Mouse (Mus musculus): ENCODE measurements around the gene Diras1.
"Not testable (repeated sequence)": the region's sequence is repeated elsewhere in the genome, so short reads cannot be mapped to it uniquely, and the experiment has no call there.

Diras1 gene

DNA sequence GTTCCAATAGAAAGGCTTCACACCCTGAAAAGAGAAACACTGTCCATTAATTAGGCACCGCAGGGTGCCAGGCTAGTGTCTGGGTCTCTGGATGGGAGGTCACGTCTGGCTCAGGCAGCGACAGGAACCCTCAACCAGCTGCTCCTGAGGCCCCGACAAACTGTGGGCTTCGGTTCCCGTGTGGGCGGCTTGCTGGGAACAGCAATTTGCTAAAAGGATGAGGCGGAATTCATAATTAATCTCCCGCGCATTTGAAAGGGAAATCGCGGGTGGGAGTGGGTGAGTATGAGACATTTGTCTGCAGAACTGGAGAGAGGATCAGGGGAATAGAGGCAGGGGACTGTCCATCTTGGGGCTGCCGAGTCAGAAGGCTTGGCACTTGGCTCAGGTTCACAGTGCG is 27.4 kb downstream of the Diras1 start:
- peak; percentile 72 to 73 for DNase-seq (ENCODE audit: low spot score in 2 of 2)

DNA sequence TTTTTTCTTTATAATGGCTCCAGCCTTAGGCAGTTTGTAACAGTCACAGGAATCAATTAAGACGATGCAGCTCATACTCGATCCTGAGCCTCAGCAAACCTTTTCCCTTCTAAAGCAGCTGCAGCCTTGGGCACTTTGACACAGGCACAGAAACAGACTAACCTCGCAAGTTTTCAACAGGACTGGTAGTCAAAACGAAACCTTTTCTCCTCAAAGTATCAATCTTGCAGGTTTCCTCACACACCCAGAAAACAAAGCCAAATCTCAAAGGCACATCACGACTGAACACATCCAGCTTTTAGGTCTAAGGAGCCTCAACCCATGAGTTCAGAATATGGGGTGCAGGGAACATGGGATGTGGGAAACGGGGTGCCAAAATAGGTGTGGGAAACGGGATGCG is 28.1 kb downstream of the Diras1 start:
- DNase-seq (ENCODE audit: low spot score in 2 of 2), result no peak

DNA sequence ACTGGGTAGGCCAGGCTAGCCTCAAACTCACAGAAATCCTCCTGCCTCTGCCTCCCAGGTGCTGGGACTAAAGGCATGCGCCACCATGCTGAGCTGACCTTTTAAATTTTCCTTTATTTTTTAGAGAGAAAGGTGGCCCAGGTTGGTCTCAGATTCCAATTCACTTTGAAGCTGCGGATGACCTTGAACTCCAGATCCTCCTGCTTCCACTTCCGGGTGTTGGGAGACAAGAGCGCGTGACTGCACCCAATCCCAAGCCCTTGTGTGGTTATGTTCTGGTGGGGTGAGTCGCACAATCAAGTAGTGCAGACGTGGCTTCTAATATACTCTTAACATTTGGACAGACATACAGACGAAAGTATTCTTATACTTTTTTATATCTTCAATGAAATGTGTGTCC is 29.0 kb downstream of the Diras1 start:
- DNase-seq (ENCODE audit: low spot score in 2 of 2), result no peak

DNA sequence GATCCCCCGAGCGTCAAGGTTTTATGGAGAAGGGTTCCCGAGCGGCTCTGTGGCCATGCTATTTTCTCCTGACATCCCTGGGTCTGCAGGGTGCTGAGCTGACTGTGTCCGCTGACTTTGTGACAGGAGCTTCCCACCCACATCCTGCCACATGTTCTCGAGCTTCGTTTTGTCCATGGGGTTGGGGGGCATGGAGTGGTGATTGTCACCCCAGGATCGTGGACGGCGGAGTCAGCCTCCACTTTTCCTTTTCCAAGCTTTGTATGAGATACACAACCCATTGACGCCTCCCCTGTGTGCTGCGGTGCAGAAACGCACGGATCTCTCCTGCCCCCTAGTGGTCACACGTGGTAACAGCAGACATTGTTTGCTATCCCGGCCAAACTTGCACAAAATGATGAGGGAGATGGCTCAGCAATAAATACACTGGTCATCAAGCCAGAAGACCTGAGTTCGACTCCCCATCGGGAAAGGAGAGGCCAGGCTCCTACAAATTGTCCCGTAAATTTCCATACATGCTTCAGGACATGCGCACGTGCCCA is 30.3 kb downstream of the Diras1 start:
- DNase-seq (ENCODE audit: low spot score in 2 of 2), result peak; percentile 86 to 90

DNA sequence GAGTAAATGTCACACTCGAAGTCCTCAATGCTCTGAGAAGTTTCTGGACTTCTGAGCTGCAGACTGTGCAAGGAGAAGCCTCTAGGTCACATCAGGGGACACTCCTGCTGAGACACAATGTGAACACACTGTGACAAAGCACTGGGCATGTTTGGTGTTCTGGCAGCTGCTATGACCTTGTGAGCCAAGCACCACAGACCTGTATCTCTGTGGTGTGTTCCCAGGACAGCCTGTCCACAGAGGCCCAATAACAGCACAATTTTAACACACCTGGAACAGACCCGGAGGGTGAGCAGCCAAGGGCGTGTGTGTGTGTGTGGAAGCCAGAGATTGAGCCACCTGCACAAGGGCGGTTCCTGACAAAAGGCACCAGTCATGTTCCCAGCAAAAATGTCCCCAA is 30.8 kb downstream of the Diras1 start:
- DNase-seq (ENCODE audit: low spot score in 2 of 2), result no peak

DNA sequence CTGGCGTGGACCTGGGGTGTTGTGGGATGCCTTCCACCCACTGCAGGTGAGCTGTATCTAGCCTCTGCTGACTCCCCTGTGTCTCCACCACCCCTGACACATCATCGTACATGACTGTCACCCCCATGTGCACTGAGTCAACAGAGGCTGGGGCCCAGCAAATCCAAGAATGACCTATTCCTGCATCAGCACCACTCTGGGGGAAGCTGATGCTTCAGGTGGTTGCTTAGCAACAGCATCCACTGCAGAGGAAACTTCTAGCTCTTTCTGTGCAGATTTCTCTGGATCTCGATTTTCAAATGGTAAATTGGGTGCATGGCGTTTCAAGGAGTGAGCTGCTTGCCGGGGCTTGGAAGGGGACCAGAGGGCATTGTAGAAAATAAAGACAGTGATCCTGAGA is 32.2 kb downstream of the Diras1 start:
- DNase-seq (ENCODE audit: low spot score in 2 of 2), result peak in 1 of 2 experiments; percentile 34

DNA sequence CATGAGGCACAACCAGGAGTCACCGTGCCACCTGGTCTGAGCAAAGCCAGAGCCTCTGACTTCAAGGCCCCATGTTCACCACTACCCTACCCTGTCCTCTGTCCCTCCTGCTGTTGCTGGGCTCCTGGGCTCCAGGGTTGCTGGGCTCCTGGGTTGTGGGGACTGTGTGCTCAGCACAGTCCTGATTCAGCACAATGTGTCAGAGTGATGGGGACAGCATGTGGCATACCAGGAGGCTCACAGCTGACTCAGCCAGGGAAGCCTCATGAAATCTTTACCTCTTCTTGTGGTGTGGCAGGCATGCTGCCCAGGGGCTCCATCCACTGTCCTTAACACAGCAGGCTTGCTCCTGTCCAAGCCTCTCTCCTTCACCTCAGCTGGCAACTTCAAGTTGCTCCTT is 33.5 kb downstream of the Diras1 start:
- no peak for DNase-seq (ENCODE audit: low spot score in 2 of 2)

DNA sequence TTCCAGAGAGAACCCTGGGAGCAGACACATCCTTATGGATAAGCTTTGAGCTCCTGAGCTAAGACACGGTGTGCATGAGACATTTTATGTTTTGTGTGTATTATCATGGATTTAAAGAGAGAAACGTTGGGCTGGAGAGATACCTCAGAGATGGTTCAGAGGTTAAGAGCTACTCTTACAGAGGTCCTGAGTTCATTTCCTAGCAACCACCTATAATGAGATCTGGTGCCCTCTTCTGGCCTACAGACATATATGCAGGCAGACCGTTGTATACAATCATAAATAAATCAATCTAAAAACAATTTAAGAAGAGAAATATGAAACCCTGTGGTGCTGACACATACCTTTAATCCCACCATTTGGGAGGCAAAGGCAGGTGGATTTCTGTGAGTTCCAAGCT is 34.5 kb downstream of the Diras1 start:
- DNase-seq (ENCODE audit: low spot score in 2 of 2), result no peak

DNA sequence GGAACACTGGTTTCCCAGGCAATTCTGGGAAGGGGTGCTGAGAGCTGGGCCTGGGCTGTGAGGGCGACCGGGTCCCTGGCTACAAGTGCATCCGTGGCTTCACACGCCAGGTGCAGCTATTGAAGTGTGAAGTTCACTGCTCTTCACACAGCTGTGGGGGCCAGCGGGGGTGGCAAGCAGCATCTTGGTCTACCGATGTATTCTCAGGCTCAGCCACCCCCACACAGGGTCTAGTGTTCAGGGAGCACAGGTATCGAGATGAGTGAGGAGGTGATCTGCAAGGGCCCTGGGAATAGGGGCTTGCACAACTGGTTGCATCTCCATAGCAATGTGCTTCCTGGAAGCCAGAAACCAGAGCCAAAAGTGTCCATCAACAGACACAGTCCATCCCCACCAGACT is 35.1 kb downstream of the Diras1 start:
- DNase-seq (ENCODE audit: low spot score in 2 of 2), result no peak

DNA sequence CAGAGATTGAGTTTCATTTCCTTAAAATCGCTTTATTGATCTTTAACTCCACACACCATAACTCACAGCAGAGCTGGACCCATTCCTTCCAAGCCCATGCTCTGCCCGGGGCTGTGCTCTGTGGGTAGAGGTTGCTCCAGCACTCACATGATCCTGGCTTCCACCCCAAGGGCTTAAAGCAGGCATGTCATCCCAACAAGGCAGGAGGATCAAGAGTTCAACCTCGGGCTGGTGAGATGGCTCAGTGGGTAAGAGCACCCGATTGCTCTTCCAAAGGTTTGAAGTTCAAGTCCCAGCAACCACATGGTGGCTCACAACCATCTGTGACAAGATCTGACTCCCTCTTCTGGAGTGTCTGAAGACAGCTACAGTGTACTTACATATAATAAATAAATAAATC is 35.6 kb downstream of the Diras1 start:
- DNase-seq (ENCODE audit: low spot score in 2 of 2), result not testable (repeated sequence)

DNA sequence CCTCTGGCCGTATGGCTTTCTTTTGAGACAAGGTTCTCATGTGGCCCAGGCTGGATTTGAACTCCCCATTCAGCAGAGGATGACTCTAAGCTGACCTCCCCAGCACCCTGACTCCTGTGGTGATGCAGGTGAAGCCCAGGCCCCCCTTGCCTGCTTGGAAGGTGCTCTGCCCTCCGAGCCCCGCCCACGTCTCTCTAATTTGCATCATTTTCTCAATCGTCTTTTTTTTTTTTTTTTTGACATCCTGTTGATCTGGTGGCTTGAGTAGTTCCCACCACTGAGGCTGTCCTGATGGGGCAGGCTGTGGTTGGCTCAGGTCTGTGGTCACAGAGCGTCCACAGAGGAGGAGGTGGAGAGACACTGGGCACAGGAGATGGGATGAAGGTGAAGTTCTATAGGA is 36.0 kb downstream of the Diras1 start:
- DNase-seq (ENCODE audit: low spot score in 2 of 2), result no peak

DNA sequence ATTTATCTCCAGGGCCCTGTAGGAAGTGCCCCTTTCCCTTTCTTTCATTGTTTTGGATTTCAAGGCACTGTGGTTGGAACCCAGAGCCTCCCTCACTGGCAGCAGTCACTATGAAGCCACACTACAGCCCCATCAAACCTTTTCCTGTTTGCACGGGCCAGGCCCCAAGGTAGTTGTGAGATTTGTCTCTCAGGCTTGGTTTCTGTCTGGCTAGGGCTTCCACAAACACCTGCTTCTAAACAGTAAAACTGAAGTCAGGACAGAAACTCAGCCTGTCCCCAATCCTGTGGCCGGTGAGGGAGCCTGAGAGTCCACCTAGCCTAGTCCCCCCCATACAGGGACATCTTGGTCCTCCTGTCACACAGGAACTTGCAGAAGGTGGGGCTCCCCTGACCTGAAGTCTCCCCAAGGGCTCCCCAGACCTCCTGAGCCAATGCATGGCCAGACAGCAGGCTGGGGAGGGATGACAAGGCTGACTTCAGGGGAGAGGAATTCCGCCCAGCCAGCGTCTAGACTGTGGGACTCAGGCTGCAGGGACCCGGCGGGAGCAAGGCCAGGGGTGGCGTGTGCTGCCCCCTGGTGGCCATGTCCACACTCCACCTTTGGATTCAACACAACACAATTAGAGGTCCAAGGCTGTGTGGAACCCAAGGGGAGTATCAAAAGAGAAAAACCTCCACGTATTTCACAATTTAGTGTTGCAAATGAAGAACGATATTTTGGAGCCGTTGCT is 37.6 kb downstream of the Diras1 start:
- DNase-seq (ENCODE audit: low spot score in 2 of 2), result peak in 1 of 2 experiments; percentile 81

DNA sequence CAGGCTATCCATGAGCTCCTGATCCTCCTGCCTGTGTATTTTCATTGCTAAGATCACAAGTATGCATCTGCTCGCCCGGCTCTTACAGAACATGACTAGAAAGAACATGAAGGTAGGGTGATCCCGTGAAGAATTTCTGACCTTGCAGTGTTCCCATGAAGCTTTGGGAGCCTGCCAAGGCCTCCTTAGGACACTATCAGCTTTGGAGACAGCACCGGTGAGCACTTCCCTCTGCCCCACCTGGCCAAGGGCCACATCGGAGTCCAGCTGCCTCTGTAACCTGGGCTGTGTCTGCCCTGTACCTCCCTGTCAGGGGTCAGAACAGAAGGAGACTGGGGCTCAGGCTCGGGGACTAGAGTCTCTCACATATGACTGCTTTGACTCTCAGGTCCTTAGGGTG is 38.7 kb downstream of the Diras1 start:
- DNase-seq (ENCODE audit: low spot score in 2 of 2), result no peak

DNA sequence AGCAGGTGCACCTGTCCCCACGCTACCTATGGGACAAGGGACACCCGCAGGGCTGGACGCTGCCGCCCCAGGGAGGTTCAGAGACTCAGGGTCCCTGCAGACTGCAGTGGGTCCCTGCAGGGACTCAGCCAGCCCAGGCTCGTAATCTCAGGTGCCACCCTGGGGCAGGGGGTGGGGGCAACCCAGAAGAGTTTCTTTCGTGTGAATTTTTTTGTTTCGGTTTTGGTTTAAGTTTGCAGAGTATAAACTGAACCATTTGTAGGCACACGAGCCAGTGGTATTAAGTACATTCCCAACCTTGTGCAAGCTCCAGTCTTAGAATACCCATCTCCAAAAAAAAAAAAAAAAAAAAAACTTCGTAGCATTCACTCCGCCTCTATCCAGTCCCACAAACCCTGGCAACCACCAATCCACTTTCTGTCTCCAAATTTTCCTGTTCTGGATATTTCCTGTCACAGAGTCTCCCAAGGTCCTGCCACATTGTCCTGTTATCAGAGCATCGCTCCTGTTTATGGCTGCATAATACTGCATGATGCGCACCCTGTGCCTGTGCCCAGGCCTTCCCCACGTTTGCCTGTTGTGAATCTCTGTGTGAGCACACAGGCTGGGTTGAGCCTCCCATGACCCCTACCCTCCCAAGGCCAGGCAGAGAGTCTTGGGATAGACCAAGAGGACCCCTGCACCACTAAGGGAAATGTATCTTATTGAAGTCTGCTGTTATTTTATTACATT is 39.3 kb downstream of the Diras1 start:
- DNase-seq (ENCODE audit: low spot score in 2 of 2), result no peak

DNA sequence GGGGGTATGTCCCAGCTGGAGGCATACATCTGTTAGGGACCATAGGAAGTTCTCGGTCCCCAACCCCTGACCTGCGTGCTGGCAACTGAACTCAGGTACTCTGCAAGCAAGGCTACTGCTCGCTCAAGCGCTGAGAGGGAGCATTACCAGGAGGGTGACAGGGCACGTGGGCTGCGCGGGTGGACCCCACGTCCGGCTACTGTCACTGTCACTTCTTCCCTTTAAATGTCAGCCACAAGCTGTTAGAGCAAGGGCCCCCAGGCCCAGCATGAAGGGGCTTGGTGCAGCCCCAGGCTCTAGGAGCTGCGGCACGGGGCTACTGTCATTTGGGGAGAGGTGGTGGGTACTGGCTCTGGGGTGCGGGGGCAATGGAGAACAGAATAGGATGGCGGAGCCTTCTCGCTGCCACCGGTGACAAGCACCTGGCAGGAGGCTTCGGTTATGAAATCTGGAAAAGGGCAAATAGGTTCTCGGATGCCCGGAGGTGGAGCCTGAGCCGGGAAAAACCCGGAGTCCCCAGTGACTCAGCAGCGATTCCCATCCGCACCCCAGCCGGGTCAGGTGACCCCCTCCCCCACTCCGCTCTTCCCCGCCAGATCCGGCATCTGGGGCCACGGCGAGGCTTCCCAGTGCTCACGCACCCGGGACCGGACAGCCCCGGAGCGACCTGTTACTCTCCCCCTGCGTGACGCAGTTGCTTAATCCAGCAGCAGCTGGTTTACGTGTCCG is 40.1 kb downstream of the Diras1 start:
- DNase-seq (ENCODE audit: low spot score in 2 of 2), result no peak

DNA sequence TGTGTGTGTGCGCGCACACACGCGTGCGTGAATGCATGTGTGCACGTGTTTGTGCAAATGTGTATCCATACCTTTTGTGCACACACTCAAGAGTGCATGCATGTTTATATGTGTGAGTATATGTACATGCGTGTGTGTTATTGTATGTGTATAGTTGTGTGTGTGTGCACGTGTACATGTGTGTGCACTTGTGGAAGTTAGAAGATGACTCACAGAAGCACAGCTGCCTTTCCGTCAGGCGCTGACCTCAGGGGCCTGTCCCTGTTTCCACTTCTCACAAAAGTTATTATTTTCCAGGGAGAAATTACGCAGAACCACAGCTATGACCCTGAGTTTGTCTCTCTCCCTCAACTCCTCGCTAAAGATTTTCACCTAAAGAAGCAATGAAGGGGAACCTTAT is 41.2 kb downstream of the Diras1 start:
- no peak for DNase-seq (ENCODE audit: low spot score in 2 of 2)

DNA sequence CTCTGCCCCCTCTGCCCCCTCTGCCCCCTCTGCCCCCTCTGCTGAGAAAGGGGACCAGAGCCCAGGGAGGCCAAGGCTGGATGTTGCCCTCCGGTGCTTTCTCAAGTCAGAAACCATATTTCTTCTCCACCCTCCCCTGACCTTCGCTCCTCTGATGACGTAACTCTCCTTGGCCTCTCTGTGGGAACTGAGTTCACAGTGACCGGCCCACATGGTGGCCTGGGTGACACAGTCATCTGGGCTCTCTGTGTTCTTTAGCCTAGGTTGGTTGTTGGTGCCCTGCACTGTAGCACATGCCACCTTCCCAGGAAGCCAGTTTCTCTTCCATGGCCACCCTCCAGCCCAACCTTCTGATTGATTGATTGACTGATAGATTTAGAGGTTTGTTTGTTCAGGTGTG is 43.1 kb downstream of the Diras1 start:
- no peak for DNase-seq (ENCODE audit: low spot score in 2 of 2)

DNA sequence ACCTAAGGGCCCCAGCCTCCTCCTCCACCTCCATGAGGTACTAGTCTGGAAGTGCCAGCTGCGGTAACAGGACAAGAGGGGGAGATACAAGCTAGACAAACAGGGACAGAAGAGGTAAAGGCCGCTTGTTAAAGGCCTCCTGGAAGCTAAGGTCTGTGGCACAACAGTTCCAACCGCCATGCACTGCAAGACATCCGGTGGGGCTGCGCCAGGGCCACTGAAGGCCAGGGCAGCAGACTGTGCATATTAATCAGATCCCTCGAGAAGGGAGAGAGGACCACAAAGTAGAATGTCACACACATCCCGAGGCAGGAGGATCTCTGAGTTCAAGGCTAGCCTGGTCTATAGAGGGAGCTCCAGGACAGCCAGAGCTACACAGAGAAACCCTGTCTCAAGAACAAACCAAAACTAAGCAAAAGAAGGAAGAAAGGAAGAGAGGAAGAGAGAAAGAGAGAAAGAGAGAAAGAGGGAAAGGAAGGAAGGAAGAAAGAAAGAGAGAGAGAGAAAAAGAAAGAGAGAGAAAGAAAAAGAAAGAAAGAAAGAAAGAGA is 43.8 kb downstream of the Diras1 start:
- DNase-seq (ENCODE audit: low spot score in 2 of 2), result no peak

DNA sequence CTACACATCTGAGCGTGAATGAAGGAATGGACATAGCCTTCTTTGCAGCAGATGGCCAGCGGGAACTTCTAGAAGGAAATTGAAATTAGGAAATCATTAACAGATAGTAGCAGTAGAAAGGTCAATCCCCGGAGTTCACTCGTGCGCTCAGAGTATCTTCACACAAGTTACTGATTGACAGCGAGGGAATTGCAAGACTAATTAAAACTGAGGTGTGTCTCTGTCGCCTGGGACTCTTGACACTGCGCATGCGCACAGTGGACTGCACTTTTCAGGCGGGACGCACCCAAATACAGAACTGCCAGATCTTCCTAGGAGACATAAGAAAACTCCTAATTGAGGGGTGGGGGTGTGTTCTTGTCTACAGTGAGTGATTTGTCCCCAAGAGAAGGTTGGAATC is 50.0 kb downstream of the Diras1 start:
- DNase-seq (ENCODE audit: low spot score in 2 of 2), result no peak

DNA sequence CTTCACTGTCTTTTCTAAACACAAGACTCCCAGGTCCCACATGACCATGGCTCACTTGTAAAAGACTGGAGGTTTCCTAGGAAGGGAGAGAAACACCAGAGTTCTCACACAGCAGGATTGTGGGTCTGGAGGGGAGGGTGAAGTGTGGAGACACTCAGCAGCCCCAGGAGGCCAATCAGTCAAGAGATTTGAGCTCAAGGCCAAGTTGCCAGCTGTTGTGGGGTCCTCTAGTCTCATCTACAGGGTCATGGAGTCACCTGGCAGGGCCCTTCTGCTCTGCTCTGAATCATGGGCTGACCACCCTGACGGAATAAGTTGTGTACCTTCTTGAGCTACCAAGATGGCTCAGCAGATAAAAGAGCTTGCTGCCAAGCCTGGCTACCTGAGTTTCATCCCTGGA is 51.7 kb downstream of the Diras1 start:
- DNase-seq (ENCODE audit: low spot score in 2 of 2), result no peak

DNA sequence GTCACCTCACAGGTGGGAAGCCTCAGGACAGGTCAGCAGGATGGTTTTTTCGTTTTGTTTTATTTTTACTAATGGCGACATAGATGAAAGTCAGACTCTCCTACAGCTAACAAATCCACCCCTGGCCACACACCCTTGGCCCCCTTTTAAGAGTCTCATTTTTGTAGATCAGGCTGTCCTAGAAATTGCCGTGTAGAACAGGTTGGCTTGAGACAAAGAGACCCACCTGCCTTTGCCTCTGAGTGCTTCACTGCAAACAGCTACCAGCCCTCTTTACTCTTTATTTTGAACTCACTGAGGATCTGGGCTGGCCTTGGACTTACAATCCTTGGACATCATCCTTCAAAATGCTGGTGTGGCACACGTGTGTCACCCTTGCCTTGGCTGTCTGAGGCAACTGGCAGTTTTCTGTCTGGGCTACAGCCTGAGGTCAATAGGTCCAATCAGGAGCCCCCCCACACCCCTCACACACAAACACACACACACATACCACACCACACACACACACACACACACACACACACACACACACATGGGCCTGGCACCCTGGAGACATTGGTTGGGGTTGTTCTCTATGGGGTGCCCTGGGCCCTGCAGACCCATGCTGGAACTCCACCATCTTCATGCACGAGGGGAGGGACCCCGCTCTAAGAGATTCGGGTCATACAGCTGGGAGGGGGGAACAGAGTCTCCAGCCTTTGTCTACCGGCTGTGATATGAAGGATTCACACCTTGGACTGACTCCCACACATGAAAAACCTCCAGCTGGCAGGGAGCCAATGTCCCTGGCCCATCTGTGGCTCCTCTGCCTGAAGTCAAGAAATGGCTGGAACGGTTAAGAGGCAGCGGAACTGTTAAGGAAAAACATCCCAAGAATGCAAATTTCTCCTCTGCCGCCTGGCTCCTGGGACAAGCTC is 53.1 kb downstream of the Diras1 start:
- no peak for DNase-seq (ENCODE audit: low spot score in 2 of 2)
